Mouse (Mus musculus): Measurements from ENCODE around the gene Cacna1e.

The Cacna1e gene
- long read RNA-seq, experiment 1, result 0 reads
- long read RNA-seq, experiment 2, result 0 reads

- intact Hi-C loops (cut with DNase I), result no loop called here
Observed at GRCm38 (mm10) chr1:154884275-154885206, at the start of gene Cacna1e. Gene Cacna1e, minus strand, starts transcription at chr1:154884501.

- intact Hi-C loops (cut with DNase I), result no loop called here
Observed at GRCm38 (mm10) chr1:154918406-154918805, 34.1 kb upstream of the Cacna1e start.

GRCm38 (mm10) chr1:154917438-154917837 lies 33.1 kb upstream of the Cacna1e start:
- intact Hi-C loops (cut with DNase I), result no loop called here

GRCm38 (mm10) chr1:154909554-154909953 lies 25.3 kb upstream of the Cacna1e start:
- intact Hi-C loops (cut with DNase I), result no loop called here

GRCm38 (mm10) chr1:154897390-154897789 lies 13.1 kb upstream of the Cacna1e start:
- intact Hi-C loops (cut with DNase I), result loop anchor here (10.0 kb wide), 1 partner anchor 107 kb away; no protein-coding TSS in a partner anchor

GRCm38 (mm10) chr1:154890244-154890643 lies 5.9 kb upstream of the Cacna1e start:
- intact Hi-C loops (cut with DNase I), result loop anchor here (5.0 to 10.0 kb wide), 2 partner anchors 103 to 115 kb away; no protein-coding TSS in a partner anchor

GRCm38 (mm10) chr1:154888495-154888894 lies 4.2 kb upstream of the Cacna1e start:
- intact Hi-C loops (cut with DNase I), result no loop called here

GRCm38 (mm10) chr1:154888018-154888417 lies 3.7 kb upstream of the Cacna1e start:
- intact Hi-C loops (cut with DNase I), result no loop called here

- intact Hi-C loops (cut with DNase I), result no loop called here
Observed at GRCm38 (mm10) chr1:154887546-154887945, 3.2 kb upstream of the Cacna1e start.

GRCm38 (mm10) chr1:154886611-154887010 lies 2.3 kb upstream of the Cacna1e start:
- intact Hi-C loops (cut with DNase I), result no loop called here

GRCm38 (mm10) chr1:154885207-154885548 lies 877 bp upstream of the Cacna1e start:
- intact Hi-C loops (cut with DNase I), result no loop called here

- intact Hi-C loops (cut with DNase I), result no loop called here
Observed at GRCm38 (mm10) chr1:154883596-154884191, 607 bp downstream of the Cacna1e start.

- intact Hi-C loops (cut with DNase I), result no loop called here
Observed at GRCm38 (mm10) chr1:154865981-154866380, 18.3 kb downstream of the Cacna1e start.

GRCm38 (mm10) chr1:154861416-154861815 lies 22.9 kb downstream of the Cacna1e start:
- intact Hi-C loops (cut with DNase I), result no loop called here

GRCm38 (mm10) chr1:154854564-154854963 lies 29.7 kb downstream of the Cacna1e start:
- intact Hi-C loops (cut with DNase I), result no loop called here

GRCm38 (mm10) chr1:154850515-154851287 lies 33.6 kb downstream of the Cacna1e start:
- intact Hi-C loops (cut with DNase I), result no loop called here

GRCm38 (mm10) chr1:154848683-154849579 lies 35.4 kb downstream of the Cacna1e start:
- intact Hi-C loops (cut with DNase I), result no loop called here

GRCm38 (mm10) chr1:154846900-154847299 lies 37.4 kb downstream of the Cacna1e start:
- intact Hi-C loops (cut with DNase I), result no loop called here

- intact Hi-C loops (cut with DNase I), result no loop called here
Observed at GRCm38 (mm10) chr1:154843427-154843826, 40.9 kb downstream of the Cacna1e start.

GRCm38 (mm10) chr1:154842336-154842735 lies 42.0 kb downstream of the Cacna1e start:
- intact Hi-C loops (cut with DNase I), result no loop called here
